Mouse (Mus musculus) cerebellum, postnatal 14 days (tissue): ENCODE measurements around the gene Aldoc.

Experiments used
- DNase-seq, 2 experiments: peaks; one replicate each; pipeline ENCODE4 v3.0.0; 2021; ENCODE audit warnings: mixed read lengths in 2 of 2

The Aldoc gene

DNA sequence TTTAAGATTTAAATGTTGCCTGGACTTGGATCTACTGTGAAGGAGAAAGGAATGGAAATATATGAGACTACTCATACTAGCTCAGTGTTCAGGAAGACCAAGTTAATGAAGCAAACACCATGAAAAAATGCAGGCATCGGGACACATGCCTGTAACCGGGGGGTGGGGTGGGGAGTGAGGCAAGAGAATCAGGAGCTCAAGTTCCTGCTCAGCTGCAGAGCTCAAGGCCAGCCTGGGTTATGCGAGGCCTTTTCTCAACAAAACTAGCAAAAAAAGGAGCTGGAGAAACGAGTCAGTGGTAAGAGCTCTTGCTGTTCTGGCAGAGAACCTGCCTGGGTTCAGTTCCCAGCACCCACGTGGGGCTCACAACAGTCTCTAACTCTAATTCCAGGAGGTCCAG lies 11.2 kb downstream of the Aldoc start:
- DNase-seq: no peak

DNA sequence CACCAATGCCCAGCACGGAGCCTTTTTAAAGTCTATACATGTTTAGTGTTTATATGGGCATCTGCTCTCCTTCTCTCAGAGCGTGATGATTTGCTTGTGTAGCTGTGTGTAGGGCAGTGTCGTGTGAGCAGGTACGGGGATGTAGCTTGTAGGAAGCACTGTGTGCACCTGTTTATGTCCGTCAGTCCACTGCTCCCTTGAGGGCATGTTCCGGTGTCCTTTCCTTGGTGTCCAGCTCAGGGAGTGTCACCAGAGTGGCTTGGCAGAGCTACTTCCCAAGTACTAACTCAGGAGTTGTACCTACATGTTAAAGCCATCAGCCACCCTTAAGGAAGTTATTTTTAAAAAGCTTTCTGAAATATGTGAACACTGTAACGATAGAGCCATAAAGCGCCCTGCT lies 14.3 kb downstream of the Aldoc start:
- no peak for DNase-seq

DNA sequence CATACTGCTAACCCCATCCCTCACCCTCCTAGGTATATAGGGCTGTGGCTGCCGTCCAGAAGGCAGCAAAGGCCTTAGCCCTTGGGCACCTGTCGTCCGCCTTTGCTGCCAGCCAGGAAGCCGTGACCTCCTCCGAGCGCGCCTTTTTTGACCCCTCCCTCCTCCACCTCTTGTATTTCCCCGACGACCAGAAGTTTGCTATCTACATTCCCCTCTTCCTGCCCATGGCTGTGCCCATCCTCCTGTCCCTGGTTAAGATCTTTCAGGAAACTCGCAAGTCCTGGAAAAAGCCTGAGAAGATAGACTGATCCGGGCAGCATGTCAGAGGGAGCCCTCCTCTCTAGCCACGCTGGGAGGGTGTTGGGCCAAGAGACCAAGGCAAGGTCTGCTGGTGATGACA lies 18.9 kb downstream of the Aldoc start:
- DNase-seq: no peak

DNA sequence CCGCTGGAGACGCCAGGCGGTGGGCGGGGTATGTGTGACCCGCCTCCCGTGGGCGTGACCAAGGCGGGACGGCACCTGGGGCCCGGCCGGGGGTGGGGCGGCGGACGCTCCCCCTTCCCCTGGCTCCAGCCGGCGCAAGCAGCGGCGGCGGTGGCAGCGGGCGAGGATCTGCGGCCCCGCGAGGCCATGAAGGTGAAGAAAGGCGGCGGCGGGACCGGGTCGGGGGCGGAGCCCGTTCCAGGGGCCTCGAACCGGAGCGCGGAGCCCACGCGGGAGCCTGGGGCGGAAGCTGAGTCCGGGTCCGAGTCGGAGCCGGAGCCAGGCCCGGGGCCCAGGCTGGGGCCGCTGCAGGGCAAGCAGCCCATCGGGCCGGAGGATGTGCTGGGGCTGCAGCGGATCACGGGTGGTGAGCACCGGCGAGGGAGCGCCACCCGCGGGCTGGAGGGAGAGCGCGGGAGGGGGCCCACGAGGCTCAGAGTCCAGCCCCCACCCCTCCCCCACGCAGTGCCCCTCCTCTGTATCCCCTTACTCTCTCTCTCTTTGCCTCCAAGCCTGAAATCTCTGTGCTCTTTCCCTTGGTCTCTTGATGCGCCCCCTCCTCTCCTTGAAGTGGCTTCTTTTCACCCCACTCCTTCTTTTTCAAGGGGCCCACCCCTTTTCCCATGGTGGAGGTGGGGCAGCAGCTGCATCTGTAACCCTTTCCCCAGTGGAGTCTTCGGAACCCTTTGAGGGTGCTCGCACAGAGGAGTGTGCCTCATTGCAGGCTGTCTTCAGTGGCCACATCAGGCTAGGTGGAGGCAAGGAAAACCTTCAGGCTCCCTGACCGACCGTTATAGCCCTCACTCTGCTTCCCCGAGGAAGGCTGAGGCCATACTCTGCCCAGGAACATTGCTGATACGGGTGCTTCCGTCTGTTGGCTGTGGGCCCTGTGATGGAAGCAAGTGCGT lies 20.9 kb downstream of the Aldoc start, which contains the start of gene Unc119:
Gene Unc119, plus strand, starts transcription at position 102 of the 947 bp plus-strand sequence.
- DNase-seq: peak; percentile 80 to 83

DNA sequence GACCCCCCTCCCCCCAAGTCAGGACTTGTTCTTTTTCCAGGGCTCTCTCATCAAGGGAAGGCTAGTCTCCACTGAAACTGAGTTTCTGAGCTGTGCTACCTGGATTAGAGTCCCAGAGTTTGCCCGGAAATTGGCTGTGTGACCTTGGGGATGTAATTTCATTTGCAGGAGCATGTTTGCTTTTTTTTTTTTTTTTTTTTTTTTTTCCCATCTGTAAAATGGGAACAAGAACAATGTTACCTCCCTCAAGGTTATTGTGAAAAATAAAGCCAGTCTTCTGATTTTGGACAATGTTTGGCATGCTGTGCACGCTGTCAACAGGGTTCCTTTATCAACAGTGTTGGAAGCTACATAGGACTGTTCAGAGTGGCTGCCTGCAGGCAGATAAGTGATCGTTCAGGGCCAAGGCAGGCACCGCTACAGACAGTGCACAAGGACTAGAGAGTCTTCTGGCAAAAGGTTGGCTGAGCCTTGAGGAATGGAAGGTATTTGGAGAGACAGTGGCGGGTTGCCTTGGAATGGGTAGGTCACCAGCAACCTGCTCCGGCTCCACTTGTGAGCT lies 21.6 kb downstream of the Aldoc start:
- DNase-seq: no peak

DNA sequence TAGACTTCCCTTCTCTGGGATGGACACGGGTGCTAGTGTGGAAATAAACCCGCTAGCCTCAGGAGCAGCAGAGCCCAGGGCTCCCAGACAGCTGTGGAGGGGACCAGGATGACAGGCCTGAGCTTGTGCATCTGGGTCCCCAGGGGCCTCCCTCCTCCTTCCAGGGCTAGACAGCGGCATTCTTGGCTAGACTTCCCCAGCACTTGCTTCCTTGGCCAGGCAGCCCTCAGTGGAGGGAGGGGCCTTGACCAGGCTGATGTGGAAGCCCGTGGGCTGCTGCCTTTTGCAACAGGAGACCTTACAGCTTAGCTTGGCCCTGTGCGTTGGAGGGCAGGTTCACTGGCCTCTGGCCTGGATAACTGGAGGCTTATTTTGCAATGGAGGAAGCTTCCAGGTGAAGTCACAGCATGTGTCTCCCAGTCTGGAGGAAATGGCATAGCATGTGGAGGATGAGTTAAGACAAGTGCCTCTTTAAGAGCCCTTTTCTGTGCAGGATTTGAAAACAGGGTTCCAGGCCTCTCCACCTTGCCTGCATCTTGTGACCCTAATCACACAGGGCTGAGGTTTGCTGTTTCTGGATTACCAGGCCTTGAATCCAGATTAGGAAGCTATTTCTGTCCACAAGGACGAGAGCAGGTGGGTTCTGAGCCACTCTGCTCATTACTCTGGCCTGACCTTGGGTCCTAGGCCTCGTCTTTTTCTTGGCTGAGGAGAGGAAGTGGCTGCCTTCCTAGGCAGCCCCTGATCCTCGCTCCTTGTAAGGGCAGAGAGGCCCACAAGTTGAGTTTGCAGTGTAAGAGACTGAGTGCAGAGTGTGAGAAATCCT lies 22.3 kb downstream of the Aldoc start:
- no peak for DNase-seq

DNA sequence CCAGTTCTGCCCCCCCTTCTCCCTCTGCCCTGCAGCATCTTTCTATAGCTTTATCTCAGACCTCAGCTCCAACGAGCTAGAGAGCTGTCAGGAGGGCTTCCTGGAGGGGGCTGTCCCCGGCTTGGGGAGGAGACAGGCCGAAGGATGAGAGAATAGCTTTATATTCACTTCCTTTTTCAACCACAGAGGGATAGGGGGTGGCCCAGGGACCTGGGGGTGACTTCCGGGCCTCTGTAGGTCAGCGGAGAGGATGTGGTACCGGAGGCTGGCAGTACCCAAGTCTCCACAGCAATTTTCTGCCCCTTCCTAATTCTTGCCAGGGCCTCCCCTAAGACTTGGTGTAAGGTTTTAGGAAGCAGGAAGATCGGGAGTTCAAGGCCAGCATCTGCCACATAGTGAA lies 23.0 kb downstream of the Aldoc start:
- DNase-seq: no peak

DNA sequence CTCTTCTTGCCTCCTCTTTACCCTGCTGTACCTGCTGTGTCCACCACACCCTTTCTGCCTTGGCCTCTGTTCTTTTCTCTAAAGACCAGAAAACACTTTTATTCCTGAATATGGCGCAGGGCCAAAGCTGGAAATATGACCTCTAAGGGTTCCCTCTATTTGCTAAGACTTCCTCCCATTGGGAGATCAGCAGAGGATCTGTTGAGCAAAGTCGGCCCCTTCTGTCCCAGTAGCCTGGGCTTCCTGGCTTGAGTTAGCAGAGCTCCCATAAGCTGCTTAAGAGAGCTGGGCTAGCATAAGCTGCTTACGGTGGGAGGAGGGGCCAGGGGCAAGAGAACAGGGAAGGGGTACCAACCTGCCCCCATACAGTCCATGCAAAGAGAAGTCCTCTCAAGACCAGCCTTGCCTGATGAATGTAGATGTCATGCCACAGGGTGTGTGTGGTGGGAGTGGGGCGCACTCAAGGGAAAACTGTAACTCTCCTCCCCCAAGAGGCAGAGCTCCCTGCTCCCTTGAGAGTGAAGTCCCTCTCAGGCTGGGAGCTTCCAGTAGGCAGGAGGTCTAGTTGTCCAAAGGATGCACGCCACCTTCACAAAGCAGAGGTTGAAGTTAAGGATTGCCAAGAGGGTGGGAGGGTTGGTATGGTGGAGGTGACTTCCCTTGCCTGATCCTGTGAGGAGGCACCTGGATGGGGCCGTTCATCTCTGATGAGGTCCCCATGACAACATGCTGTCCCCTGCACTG lies 23.7 kb downstream of the Aldoc start:
- DNase-seq: no peak

DNA sequence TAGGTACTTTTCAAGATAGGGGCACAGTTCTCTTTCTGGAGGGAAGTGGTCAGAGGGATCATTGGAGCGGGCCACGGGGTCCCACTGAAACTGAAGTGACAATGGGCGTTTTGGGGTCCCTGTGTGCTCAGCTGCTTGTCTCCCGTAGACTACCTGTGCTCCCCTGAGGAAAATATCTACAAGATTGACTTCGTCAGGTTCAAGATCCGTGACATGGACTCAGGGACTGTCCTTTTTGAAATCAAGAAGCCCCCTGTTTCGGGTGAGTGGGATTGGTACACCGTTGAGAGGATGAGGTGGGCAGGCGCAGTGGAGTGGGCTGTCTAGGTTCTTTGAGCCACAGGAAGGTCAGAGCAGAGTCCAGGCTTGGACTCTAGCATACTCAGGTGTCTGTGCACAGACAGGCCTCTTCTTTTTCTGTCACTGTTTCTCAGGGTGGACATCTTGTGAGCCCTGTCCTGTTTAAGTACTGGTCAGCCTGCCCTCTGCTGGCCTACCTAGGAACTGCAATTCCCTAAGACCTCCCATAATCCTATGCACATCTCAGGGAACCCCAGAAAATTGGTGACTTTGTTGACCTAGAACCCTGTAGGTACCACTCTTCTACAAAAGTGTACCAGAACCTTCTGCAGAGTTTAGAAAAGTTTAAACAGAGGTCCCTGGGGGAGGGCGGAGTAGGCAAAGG lies 24.4 kb downstream of the Aldoc start:
- DNase-seq: peak; percentile 85 to 94

DNA sequence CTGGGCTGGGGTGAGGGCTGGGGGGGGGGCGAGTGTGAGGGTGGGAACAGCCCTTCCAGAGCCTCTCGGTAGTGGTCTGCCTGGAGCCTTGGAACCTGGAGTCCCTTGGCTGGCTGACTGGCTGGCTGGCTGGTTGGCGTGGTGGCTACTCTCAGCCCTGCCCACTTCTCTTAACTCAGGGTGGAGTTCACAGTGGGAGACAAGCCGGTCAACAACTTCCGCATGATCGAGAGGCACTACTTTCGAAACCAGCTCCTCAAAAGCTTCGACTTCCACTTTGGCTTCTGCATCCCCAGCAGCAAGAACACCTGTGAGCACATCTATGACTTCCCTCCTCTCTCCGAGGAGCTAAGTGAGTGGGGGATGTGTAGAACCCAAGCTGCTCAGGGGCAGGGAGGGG lies 25.1 kb downstream of the Aldoc start:
- DNase-seq: no peak

DNA sequence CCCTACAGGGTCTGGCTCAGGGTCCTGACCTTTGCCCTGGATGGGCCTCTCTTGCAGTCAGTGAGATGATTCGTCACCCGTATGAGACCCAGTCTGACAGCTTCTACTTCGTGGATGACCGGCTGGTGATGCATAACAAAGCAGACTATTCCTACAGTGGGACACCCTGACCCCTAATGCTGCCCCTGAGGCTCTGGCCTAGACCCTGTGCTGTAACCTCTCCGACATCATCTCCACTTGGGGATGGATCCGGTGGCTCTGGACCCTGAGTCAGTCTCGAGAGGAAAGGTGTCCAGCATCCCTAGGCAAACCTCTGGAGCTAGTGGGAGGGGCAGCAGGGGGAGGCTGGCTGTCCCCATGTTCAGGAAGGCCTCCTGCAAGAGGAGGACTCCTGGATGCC lies 25.7 kb downstream of the Aldoc start:
- no peak for DNase-seq

DNA sequence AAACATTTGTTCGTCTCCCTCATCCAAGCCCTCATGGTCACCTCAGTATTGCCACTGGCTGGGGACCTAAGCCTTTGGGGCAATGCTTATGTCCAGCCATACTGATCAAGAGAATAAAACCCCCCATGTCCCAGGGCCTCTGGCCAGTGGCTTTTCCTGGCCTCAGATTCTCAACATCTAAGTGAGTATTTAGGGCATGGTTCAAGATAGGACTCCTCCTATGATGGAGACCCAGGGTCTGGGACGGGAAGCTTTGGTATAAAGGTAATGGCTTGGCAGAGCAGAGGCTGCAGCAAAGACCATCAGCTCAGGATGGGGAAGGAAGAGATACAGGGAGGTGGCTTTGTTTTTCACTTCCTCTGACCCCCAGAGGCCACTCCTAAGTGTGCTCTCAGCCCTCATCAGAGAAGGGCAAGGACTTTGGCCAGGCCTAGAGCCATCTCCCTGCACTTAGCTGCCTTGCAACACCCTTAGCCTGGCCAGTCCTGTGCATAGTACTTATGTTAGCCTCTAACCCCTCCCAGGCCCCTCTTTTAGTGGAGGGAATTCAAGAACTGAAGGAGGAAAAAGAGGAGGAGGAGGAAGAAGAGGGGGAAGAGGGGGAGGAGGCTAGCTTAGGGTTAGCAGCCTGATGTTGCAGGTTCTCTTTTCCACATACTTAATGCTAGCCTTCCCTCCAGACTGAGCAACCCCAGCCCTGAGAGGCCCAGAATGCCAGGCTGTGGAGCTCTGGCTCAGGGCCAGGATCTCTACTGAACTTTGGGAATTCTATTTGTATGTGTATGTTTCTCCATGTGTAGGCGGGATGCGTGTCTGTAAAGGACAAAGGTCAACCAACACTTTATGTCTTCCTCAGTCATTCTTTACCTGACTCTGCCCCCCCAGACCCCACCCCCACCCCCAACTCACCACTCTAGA lies 26.9 kb downstream of the Aldoc start:
- DNase-seq: no peak

DNA sequence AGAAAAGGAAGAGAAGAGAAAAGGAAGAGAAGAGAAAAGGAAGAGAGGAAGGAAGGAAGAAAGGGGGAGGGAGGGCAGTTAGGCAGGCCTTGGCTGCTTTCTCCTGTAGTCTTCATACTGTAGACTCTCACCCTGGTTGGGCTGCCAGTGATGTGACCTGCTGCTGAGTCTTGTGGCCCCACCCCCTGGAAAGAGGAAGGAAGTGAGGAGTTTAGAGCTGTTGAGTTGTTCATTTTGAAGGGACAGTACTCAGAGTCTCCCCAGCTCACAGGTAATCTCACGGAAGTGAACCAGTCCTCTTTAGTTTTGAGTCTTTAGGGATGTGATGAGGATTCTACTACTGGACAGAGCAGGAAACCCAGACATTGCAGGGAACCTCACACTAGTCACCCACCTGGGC lies 30.3 kb downstream of the Aldoc start:
- no peak for DNase-seq

DNA sequence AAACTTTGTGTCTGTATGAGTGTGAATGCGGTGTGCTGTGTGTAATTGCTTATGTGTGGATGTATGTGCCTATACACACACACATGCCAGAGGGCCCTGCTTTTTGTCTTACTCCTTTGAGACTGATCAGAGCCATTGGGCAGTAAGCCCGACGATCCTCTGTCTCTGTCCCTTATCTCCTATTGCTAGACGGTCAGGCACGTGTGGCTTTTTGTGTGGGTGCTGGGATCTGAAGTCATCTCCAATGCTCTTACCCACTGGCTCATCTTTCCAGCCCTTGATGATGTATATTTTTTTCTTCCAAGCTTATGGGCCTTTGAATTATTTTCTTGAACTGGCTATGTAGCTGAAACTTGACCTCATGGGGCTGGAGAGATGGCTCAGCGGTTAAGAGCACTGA lies 32.1 kb downstream of the Aldoc start:
- DNase-seq: no peak

DNA sequence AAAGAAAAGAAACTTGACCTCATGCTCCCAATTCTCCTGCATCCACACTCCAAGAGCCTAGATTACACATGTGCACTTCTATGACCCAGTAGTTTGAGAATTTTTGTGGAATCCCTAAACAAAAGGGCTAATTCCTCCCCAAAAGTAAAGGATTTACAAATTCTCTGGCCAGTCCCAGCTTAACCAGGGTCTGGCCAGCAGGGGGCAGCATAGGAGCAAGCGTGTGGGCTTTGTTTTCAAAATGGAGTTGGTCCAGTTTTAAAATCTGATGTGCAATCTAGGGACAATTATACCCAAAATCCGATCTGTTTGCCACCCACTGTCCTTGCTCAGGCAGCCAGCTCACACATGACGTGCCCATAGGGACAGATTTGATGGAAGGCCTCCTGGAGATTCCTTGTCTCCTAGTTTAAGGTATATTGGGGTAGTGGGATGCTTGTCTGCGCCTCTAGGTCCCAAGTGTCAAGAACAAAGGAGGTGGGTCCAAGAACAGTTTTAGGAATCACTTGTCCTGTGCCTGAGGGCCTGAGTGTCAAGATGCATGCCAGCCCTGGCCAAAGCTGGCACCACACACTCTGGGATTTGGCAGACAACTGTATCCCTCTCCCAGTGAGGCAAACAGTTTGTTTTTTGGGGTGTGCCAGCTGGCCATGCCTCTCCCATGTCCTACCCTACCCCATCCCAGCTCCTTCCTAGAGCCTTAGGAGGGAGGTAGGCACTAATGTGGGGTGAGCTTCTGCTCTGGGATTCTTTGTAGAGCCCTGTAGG lies 32.9 kb downstream of the Aldoc start:
- peak; percentile 84 to 93 for DNase-seq

DNA sequence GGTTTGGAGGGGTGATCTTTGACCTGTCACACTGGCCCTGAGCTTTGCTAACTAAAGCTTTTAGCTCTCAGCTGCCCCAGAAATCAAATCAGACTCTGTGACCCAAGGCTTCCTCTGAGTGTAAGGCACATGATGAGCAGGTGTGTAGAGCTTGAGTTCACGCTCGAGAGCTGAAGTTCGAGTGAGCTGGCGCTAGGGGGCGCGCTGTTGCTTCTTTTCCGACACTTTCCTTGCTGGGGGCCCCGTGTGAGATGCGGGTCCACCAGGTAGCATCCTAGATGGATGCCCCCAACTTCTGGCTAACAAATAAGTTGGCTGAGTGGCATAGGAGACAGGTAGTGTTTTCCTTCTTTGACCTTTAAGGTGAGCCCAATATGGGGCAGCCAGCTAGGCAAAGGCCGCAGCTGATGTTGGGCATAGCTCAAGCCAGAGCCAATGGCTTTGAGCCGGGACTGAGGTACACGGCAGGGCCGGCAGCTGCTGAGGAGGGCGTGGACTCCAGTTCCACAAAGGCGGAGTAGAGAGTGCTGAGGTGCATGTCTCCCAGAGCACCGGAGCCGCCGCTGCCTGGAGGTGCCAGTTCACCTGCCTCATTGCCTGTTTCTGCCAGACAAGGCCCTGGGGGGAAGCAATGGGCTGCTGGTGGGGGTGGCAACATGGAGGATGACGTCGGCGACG lies 35.7 kb downstream of the Aldoc start:
- peak; percentile 66 to 75 for DNase-seq

DNA sequence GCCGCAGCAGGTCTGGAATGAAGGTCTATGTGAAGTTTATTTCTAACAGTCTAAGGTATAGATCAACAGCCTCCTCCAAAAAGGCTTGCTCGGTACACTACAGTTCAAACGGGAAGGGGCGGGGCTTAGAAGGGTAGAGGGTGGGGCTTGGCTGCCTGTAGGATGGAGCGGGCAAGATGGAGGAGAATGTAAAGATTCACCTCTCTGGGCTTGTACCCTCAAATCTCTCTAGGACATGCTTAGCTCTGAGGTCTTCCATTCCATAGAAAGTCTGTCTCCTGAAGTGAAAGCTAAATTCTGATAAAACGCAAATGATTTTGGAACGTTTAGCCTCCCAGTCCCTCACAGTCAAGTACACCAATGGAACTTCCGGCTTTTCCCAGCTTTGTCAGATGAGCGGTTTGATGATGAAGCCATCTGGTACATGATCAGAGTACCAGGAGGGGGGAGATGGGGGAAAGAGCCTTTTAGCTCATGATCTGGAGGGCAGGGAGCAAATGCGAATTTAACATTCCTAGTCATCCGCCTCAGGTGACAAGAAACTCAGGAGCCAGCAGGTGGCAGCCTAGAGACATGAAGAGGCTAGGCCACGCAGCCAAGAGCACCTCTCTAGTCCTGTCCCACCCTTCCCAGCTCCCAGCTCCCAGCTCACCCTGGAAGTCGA lies 37.5 kb downstream of the Aldoc start:
- DNase-seq: peak; percentile 87 to 94

DNA sequence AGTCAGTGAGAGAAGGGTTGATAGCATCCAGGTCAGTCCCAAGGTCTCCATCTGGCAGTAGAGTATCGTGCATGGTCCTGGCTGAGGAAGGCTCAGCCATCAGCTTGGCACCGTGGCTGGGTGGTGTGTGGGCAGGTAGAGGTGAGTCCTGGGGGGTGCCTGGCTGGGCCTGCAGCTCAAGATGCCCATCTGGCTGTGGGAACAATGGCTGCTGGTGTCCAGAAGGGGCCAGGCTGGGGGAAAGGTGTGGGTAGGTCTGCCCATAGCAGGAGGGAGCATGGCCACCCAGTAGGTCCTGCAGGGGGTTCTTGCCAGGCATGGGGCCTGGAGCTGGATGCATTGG lies 38.0 kb downstream of the Aldoc start:
- DNase-seq: no peak
